Mouse (Mus musculus): ENCODE measurements around the gene 9130230L23Rik.

The 9130230L23Rik gene

GRCm38 (mm10) chr5:65950679-65951512, 53.2 kb downstream of the 9130230L23Rik start:
- peak; percentile 79 for DNase-seq

GRCm38 (mm10) chr5:65950236-65950635, 53.8 kb downstream of the 9130230L23Rik start:
- DNase-seq = peak; percentile 89

GRCm38 (mm10) chr5:65949822-65950221, 54.3 kb downstream of the 9130230L23Rik start:
- no peak for DNase-seq

- no peak for DNase-seq
Observed at GRCm38 (mm10) chr5:65941145-65941544, 62.9 kb downstream of the 9130230L23Rik start.

- peak; percentile 82 for DNase-seq
Observed at GRCm38 (mm10) chr5:65937998-65938715, 65.9 kb downstream of the 9130230L23Rik start.

- no peak for DNase-seq
Observed at GRCm38 (mm10) chr5:65937011-65937726, 66.9 kb downstream of the 9130230L23Rik start.

- DNase-seq = no peak
Observed at GRCm38 (mm10) chr5:65934783-65935182, 69.3 kb downstream of the 9130230L23Rik start, which contains the start of gene Chrna9. Chrna9 (plus strand) TSS chr5:65934921.

GRCm38 (mm10) chr5:65933764-65934163, 70.3 kb downstream of the 9130230L23Rik start:
- DNase-seq = no peak

GRCm38 (mm10) chr5:65933258-65933657, 70.8 kb downstream of the 9130230L23Rik start:
- no peak for DNase-seq

- no peak for DNase-seq
Observed at GRCm38 (mm10) chr5:65930171-65930570, 73.9 kb downstream of the 9130230L23Rik start.
